Mouse (Mus musculus) liver (tissue): ENCODE measurements around the gene Amotl1.
"Not testable (repeated sequence)": the region's sequence is repeated elsewhere in the genome, so short reads cannot be mapped to it uniquely, and the experiment has no call there.

Source experiments
- DNase-seq: peaks from one replicate; pipeline ENCODE4 v3.0.0-alpha.2; 2020; ENCODE audit warnings: mixed read lengths

Amotl1 gene

DNA sequence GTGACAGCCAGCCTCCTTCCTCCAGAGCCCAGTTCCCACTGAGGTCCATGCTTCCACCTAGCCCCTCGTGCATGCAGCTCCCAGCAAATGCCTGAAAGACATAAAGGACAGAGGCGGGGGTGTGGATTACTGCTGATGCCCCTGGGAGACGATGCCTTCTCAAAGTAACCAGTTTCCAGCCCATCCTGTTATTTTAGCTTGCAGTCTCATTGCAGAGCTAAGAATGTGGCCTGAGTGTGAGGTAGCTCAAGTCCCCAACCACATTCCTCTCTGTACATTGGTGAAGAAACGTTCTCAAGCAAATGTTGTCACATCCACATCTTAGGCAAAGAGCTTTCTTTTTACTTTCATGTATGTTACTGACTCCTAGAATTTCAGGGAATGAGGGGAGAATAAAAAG, at the start of gene Amotl1:
TSS of gene Amotl1 (minus strand) at position 101 of the 400 bp plus-strand sequence.
- no peak for DNase-seq

DNA sequence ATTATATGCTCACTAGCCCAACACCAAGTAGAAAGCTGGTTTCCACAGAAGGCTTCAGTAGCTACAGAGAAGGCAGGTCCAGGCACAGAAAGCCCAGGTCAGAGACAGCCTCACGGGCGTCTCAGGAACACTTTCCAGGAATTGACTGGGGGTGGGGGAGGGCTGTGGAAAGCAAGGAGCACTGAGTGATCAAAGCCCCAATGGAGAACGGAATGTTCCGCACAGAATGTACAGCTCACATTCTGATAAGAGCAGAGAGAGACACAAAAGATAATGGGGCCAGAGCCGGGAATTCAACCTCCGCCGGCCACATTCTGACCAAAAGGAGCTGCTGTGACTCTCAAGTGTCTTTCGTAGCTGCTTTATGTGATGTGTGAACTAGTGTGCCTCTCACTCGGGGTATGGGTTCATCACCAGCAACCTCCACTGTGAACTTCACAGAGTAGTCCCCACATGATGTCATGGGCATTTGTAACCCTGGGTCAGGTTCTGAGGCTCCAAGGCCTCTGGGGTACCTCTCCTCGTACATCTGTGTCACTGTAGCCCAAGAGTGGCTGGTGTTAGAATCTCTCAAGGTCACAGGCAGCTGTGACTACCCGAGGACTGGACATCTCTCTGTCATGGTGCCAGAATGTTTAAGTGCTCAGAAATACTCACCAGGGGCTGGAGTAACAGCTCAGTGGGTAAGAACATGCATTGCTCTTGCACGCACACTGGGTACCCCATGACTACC, 44.7 kb upstream of the Amotl1 start:
- DNase-seq: no peak

DNA sequence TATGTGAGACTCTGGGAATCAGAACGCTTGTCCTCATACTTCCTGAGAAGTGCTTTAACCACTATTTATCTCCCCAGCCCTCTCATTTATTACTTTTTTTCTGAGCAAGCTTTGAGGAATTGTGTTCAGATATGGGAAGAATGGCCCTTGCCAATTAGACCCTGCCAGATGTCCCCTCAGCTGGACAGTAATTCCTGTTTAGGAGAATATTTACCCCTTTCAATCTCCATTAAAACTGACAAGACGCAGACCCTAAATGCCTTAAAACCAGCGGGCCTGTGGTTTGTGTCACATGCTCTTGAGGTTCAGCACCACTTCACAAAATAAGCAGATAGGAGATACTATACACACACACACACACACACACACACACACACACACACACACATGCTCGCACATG, 39.5 kb upstream of the Amotl1 start:
- no peak for DNase-seq

DNA sequence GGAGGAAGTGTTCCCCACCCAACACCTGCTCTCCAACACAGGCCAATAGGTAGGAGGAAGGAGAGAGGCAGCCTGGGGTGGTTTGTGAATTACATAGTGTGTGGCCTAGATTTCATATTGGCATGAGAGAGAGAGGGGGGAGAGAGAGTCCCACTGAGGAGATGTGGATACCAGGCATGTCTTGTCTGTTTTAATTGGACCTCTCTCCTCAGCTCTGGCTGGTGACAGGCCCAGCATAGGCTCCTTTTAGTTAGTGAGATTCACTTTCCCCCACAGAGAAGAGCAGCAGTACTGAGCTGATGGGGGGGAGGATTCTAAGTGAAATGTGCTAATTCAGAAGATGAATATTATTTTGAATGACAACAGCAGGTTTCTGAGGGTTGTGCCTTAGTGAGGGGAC, 37.9 kb upstream of the Amotl1 start:
- DNase-seq: no peak

DNA sequence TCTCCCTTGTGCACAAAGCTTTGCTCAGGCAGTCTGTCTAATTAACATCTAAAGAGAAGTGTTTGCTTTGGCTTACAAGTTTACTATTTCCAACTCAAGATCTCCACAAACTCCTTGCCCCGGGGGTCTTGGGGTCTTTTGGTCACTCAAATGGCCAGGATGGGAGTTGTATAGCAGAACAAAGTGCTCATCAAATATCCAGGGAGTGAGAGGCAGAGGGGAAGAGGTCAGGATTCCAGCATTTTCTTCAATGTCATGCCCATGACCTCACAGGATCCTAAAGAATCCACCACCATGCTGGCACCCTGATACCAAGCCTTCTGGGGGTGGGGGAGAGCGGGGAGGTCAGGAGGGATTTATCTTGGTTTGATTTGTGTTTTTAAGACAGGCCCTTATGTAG, 35.7 kb upstream of the Amotl1 start:
- no peak for DNase-seq

DNA sequence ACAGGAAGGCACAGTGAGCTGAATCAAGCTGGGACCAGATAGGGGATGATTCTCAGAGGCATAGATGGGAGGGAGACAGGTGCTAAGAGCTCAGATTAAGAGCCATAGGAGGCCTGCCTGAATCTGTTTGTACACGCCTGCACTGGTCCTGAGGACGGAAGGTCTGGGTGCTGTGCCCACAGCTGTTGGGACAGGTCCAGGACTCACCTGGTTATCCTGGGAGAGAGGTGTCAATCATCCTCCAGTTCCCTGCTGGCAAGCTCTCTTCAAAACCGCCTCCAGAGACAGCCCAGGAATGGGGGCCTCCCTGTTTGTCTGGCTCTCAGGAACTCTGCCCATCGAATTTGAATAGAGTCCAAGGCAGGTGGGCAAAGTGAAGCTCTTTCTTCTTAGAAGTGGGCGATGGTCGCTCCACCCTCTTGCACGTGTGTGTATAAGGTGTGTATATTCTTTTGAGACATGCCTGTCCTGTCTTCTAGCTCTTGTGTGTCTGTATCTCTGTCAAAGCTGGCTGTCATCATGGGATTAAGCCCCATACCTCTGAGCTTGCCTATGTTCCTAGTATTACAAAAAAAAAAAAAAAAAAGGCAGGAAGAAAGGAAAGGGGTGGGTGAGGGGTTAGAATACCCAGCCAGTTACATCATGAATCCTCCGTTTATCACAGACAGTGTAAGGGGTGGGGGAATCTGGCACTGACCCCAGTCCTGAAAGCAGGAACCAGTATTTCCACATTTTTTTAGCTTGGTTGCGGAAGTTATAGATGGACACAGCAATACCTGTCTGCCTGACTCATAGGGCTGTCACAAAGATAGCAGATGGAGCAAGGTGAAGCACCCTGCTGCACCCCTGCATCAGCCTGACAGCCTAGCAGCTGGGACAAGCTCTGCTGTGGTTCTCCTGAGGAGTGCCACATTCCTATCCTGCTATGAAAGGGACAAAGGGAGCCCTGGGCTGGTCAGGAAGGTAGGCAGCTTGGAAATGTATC, 31.1 kb upstream of the Amotl1 start:
- DNase-seq: no peak

DNA sequence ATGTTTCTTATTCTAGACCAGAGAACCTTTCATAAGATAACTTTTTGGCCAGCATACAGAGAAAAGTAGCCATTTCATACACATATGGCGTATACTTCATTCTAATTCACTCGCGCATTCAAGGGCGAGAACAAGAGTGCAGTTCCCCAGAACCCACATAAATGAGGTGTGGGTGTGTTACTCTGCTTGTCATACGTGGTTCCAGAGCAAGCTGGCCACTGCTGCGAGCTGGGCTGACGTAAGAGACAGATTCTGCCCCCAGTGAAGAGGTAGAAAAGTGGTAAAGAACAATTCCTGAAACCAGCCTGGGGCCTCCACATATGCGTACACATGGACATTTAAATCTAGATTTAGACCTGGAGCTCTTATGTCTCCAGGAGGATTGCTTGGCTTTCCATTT, 29.6 kb upstream of the Amotl1 start:
- no peak for DNase-seq

DNA sequence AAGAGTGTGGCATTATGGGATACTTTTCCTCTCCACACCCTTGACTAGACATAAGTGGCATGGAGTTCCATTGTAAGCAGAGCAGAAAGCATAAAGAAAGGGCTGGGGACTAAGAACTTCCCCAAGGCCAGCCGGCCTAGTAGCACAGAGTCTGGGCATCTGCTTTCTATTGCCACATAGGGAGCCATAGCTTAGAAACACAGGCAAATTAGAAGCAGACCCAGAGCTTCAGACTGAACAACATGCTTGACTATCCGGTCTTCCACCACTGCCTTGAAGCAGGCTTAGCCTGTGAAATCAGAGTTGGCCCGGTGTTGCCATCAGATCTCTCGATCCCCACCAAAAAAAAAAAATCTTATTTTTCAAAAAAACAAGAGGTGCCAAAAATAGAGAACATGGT, 28.3 kb upstream of the Amotl1 start:
- DNase-seq: no peak

DNA sequence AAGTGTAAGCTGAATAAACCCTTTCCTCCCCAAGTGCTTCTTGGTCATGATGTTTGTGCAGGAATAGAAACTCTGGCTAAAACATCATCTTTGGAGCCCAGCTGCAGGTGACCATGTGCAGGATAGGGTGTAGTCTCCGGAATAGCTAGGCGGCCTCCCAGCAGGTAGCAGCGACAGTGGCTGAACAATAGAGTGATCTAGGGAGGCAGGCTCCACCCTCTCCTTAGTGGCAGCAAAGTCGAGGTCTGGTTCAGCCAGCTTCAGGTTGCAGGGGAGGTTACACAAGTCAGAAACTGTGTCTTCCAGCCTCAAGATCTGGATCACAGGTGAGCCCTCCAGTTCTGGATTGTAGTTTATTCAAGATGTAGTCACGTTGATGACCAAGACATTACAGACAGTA, 27.1 kb upstream of the Amotl1 start:
- DNase-seq: not testable (repeated sequence)

DNA sequence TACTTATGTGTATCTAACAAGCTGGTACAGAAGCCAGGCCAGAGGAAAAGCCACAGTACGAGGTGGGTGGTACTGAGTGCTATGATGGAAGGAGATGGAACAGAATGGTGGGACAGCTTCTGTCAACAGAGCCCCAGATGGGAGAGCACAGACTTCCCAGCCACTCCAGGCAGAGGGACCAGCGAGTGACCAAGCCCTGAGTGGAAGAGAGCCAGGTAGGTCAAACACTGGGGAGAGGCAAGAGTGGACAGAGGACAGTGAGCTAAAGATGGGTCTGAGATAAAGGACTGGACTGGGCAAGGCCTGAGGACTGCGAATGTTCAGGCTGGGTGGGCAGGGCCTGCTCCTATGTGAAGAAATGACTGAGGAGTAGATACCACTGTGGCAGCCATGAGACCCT, 23.5 kb upstream of the Amotl1 start:
- no peak for DNase-seq

DNA sequence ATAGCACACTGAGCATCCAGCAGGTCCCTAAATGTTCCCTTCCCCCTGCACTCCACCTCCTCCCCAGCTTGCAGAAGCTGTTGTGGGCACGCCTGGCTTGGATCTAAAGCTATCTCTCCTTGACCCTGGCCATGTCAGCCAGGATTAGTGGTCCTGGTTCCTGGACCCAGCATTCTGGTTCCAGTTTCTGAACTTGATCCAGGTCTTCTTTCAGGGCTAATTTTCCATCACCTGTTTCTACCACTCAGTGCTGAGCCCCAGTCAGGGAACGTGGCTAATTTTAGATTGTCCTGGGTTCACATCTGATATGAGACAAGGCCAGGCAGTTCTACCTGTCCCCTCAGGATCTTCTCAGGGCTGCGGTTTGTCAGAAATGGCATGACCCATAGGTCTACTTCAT, 21.2 kb upstream of the Amotl1 start:
- no peak for DNase-seq

DNA sequence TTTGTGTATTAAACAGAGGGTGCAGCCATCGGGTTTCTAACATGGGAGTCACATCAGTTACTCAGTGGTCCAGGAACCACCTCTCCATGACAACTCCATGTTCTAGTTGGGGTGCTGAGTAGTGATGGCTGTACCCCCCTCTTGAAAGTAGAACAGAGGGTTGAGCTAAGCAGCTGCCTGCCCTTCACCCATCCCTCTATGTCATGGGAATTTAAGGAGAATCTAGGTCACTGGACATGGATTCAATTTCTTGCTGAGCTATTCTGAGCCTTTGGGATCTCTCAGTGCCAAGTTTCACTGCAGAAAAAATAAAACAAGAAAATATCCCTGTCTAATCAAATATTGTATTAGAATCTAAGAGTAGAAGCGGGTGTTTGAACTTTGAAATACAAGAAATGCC, 18.7 kb upstream of the Amotl1 start:
- DNase-seq: no peak

DNA sequence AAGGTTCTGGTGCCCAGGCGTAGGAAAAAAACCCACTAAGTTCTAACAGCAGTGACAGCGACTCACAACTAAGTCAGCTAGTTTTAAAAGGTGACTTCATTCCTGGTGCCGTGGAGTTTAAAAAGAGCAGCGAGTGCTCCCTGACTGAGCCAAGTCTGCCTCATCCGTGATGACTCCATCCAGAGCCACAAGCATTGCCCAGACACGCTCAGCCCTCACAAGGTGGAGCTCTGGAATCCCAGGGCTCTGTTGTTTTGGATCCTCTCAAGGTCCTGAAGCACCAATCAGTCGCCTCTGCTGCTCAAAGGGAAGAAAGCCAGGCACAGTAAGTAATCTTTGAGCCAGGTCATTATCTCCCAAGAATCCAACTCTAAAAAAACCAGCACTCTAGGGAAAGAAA, 18.0 kb upstream of the Amotl1 start:
- DNase-seq: no peak

DNA sequence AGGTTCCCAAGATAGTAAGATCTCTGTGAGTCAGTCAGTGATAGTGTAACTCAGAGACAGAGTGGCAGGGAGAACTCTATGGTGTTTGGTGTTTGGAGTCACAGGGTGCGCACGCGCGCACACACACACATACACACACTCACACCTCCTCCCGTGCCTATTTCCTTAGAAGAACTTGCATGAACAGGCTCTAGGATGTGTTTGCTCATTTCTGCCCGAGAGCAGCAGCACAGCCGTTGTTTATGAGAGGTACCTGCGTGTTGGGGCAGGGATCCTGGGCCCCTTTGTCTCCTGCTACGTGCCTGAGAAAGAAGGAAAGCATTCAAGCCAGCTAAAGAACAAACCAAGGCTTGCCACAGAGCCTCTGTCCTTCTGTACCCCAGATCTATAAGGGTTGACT, 17.3 kb upstream of the Amotl1 start:
- DNase-seq: no peak

DNA sequence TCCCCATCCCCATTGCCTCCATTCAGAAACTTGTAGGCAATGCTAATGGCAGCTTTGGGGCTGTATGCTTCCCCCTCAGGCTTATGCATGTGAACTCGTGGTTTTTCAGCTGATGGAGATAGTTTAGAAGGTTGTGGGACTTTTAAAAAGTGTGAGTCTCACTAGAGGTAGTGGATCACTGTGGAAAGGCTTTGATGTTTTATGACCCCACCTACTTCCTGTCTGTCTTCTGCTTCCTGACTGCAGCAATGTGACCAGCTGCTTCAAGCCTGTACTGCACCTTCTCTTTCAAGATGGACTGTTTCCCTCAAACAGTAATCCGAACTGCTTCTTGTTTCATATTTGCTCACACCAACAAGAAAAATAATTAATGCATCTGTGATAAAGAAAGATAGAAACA, 13.1 kb upstream of the Amotl1 start:
- no peak for DNase-seq

DNA sequence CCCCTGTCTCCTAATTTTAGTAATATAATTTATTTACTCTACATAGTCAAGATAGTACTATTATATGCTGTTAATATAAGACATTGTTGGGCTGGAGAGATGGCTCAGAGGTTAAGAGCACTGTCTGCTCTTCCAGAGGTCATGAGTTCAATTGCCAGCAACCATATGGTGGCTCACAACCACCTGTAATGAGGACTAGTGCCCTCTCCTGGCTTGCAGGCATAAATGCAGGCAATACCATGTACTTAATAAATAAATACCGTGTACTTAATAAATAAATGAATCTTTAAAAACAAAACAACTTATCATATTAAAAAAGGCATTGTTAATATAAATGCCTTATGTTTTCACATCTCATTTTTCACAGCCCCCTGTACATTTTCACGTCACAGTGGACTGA, 9.2 kb upstream of the Amotl1 start:
- no peak for DNase-seq

DNA sequence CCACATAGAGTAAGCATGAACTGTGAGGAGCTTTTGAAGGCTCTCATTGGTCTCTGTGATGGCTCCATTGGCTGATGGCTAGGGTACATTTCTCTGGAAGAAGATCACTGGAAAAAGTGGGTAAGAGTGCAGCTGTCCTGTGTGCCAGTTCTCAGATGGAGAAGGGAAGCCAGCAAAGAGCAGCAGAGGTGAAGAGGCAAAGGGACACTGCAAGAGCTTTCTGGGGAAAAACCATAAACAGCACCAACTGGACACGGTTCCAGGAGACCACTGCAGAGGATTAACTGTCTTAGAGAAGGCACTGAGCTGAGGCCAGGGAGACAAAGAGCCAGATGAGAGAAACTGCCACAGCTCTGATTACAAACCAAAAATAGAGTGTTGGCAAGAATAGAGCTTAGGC, 7.9 kb upstream of the Amotl1 start:
- DNase-seq: no peak

DNA sequence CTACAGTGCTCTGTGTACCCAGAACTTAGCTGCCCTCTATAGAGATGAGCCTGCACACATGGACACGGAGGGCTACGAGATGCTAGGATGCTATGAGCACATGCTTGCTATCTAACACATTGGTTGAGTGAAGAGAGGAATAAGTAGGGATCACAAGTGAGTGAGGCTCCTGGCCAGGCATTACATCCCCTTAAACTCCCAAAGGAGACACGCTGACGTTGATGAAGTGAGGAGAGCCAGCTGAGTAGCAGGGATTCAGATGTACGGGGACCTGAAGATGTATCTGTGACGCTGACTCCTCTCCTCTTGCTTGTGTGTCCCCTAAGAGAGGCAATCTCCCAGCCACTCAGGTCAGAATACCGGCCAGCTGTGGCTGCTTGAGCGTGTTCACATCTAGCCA, 3.0 kb upstream of the Amotl1 start:
- DNase-seq: no peak

DNA sequence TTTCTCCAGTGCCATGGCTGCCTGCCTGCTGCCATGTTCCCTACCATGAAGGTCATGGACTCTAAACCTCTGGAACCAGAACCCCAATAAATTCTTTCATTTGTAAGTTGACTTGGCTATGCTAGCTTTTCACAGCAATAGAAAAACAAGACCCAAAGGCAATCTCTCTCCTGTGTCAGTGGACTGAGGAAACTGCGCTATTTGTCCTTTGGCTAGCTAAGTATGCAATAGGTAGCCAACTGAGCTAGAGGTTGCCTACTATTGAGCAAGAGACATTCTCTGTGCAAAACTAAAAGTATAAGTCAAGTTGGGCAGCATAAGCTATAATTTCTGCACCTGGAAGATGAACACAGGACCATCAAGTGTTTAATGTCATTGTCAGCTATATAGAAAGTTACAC, 1.8 kb upstream of the Amotl1 start:
- DNase-seq: no peak

DNA sequence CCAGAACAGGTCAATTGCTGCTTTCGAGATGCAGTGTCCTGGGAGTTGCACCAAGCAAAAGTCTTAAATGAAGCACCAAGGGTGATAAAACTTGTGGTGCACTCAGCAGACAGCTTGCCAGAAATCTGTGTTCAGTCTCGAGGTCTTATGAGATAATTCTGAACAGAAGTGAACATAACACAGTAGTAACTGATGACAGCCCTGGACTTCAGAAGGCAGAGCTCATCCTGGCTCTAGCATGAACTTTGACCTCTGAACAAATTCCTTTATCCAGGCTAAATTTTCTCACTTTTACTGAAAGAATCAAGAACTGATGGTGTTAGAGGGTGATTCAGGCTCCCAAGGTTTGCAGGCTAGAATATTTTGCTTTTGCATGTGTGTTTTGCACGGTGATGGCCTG, 1.2 kb upstream of the Amotl1 start:
- no peak for DNase-seq

DNA sequence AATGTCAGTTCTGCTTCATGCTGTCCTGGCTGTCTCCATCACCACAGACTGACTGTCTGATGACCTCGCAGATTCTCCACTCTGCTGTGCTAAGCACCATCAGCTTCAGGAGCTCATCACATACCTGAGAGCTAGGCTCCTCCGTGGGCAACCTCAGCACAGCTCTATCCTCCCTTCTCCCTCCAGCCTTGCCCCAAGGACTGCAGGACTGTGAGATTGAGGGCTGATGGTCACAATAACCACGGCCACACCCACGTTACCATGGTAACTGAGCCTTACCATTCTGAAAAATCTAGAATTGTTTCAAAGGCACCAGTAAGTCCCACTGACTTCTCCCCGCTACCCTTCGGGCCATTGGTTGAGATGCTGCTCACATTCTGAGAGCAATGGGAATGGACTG, 1.5 kb downstream of the Amotl1 start:
- no peak for DNase-seq

DNA sequence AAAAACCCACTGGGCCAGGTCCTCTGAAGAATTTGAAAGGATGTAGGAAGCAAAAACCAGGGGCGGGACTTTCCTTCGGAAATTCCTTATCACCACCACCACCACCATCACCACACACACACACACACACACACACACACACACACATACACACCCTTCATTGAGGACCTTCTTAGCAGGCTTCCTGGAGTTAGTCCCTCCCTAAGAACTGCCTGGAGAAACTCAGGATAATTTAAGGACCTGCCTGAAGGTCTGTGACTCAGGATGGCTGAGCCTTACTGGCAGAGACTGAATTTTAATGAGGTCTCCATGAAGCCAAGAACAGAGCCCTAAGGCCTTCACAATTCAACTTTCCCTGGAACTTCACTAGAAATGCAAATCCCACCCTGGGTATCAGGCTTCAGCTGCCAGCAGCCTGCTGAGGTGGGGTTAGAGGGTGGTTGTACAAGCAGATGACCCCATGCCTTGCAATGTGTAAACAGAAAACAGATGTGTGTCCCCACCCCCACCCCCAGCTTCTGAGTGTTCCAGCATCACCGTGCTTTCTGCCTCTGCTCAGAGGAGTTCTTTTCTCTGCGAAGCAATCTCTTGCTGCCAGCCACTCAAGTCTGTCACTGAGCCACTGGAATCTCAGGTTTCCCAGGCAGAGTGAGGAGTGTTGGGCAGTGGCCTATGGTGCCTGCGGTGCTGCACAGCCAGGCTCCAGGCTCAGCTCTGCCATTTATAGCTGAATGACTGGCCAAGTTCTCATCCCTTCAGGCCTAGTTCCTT, 2.4 kb downstream of the Amotl1 start:
- no peak for DNase-seq

DNA sequence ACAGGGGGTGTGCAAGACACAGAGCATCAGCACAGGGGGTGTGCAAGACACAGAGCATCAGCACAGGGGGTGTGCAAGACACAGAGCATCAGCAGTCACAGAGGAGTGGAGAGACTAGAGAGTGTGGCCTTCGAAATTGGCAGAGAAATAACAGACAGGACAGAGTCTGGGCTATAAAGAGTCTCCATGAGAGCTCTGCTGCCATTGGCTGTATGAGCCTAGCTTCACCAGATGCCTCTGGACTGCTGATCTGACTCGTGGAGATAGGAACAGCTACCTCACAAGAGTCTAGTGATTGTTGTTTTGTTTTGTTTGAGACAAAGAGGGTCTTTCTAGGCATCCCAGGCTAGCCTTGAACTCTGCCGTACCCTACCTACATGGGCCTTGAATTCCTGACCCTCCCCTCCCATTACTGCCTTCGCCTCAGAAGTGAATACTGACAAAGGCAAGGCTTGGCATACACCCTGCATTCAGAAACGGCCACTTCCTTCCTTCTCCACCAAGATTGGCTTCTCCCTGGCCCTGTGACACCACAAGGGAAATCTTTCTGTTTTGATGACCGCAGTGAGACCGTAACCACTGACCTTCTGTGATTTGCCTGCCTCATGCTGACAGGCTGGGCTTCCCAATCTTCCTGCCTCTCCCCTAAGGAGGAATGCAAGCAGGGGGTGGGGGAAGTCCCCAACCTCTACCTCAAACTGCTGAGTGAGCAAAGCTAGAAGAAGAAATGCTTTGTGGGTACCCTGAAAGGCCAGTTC, 3.4 kb downstream of the Amotl1 start:
- no peak for DNase-seq
